Mouse (Mus musculus): Measurements from ENCODE around the gene 1700029H14Rik. TPM values are rescaled to one million over a fixed set of nuclear protein-coding genes. Genes with fewer than 3 reads are reported as not detected.
A peak's percentile ranks its signal among the peaks of the same experiment; 100 is the strongest.

1700029H14Rik gene
- polyA plus RNA-seq, 1 experiment from 2014 or later, result not detected

- Histone ChIP-seq H3K9ac (no peak overlapping the region), H3K27ac (ENCODE audit: low read depth) (no peak overlapping the region), H3K4me2 (no peak overlapping the region), H3K4me3 (ENCODE audit: low read depth, low read length) (no peak overlapping the region), H3K36me3 (ENCODE audit: insufficient read depth) (no peaks in the 10 kb centered on the region), H3K9me3 (ENCODE audit: low read depth, low read length) (no peaks in the 10 kb centered on the region), H3K4me1 (ENCODE audit: insufficient read depth) (peaks cover 13% of the 10 kb centered on the region), H3K27me3 (ENCODE audit: insufficient read depth, low read length) (no peaks in the 10 kb centered on the region)
- no peak for TF ChIP-seq CTCF (IDR thresholded peaks at IDR 0.05; ENCODE audit: low read depth)
- WGBS, result 69% methylated on average over 5 of the region's 5 CpGs
- DNase-seq (no peak), ATAC-seq (ENCODE audit: insufficient read depth) (no peak)
Observed at GRCm38 (mm10) chr8:13512016-13512415, 50.2 kb downstream of the 1700029H14Rik start.

- H3K36me3 ChIP-seq (ENCODE audit: insufficient read depth), result no peaks in the 10 kb centered on the region
- H3K4me1 ChIP-seq (ENCODE audit: insufficient read depth), result peaks cover 3% of the 10 kb centered on the region; the same call in 1 of the 2 replicates
- no peaks in the 10 kb centered on the region for H3K9me3 ChIP-seq (ENCODE audit: low read depth, low read length)
- H3K9ac ChIP-seq, result no peak overlapping the region
- WGBS, result 63% methylated on average over 3 of the region's 3 CpGs
- H3K27me3 ChIP-seq (ENCODE audit: insufficient read depth, low read length), result no peaks in the 10 kb centered on the region
- H3K27ac ChIP-seq (ENCODE audit: low read depth), result no peak overlapping the region
- H3K4me2 ChIP-seq, result no peak overlapping the region
- no peak for TF ChIP-seq CTCF (IDR thresholded peaks at IDR 0.05; ENCODE audit: low read depth)
- ATAC-seq (ENCODE audit: insufficient read depth), result peak; percentile 47; the same call in 1 of the 2 replicates
- no peak overlapping the region for H3K4me3 ChIP-seq (ENCODE audit: low read depth, low read length)
- no peak for DNase-seq
Observed at GRCm38 (mm10) chr8:13507284-13507937, 54.9 kb downstream of the 1700029H14Rik start.

GRCm38 (mm10) chr8:13506849-13507248, 55.4 kb downstream of the 1700029H14Rik start:
- Histone ChIP-seq H3K4me1 (ENCODE audit: insufficient read depth) (peaks cover 3% of the 10 kb centered on the region; the same call in 1 of the 2 replicates), H3K4me3 (ENCODE audit: low read depth, low read length) (no peak overlapping the region), H3K9me3 (ENCODE audit: low read depth, low read length) (no peaks in the 10 kb centered on the region), H3K36me3 (ENCODE audit: insufficient read depth) (no peaks in the 10 kb centered on the region), H3K27ac (ENCODE audit: low read depth) (no peak overlapping the region), H3K9ac (no peak overlapping the region), H3K4me2 (no peak overlapping the region), H3K27me3 (ENCODE audit: insufficient read depth, low read length) (no peaks in the 10 kb centered on the region)
- ATAC-seq (ENCODE audit: insufficient read depth) (peak; percentile 57), DNase-seq (peak; percentile 55)
- 35% methylated on average over 4 of the region's 4 CpGs for WGBS
- no peak for TF ChIP-seq CTCF (IDR thresholded peaks at IDR 0.05; ENCODE audit: low read depth)

GRCm38 (mm10) chr8:13504894-13505674, 57.2 kb downstream of the 1700029H14Rik start:
- H3K4me3 ChIP-seq (ENCODE audit: low read depth, low read length), result no peak overlapping the region
- no peak overlapping the region for H3K9ac ChIP-seq
- H3K36me3 ChIP-seq (ENCODE audit: insufficient read depth), result no peaks in the 10 kb centered on the region
- ATAC-seq (ENCODE audit: insufficient read depth) (no peak), DNase-seq (no peak)
- H3K27me3 ChIP-seq (ENCODE audit: insufficient read depth, low read length), result no peaks in the 10 kb centered on the region
- no peak for TF ChIP-seq CTCF (IDR thresholded peaks at IDR 0.05; ENCODE audit: low read depth)
- peaks cover 3% of the 10 kb centered on the region; the same call in 1 of the 2 replicates for H3K4me1 ChIP-seq (ENCODE audit: insufficient read depth)
- no peak overlapping the region for H3K4me2 ChIP-seq
- no peak overlapping the region for H3K27ac ChIP-seq (ENCODE audit: low read depth)
- no peaks in the 10 kb centered on the region for H3K9me3 ChIP-seq (ENCODE audit: low read depth, low read length)

GRCm38 (mm10) chr8:13503936-13504606, 58.2 kb downstream of the 1700029H14Rik start:
- no peak; the same call in 1 of the 2 replicates for TF ChIP-seq CTCF (IDR thresholded peaks at IDR 0.05; ENCODE audit: low read depth)
- no peak overlapping the region for H3K4me2 ChIP-seq
- no peaks in the 10 kb centered on the region for H3K27me3 ChIP-seq (ENCODE audit: insufficient read depth, low read length)
- no peaks in the 10 kb centered on the region for H3K9me3 ChIP-seq (ENCODE audit: low read depth, low read length)
- peaks cover 3% of the 10 kb centered on the region; the same call in 1 of the 2 replicates for H3K4me1 ChIP-seq (ENCODE audit: insufficient read depth)
- H3K27ac ChIP-seq (ENCODE audit: low read depth), result no peak overlapping the region
- ATAC-seq (ENCODE audit: insufficient read depth) (no peak), DNase-seq (no peak)
- no peak overlapping the region for H3K4me3 ChIP-seq (ENCODE audit: low read depth, low read length)
- H3K9ac ChIP-seq, result no peak overlapping the region
- H3K36me3 ChIP-seq (ENCODE audit: insufficient read depth), result no peaks in the 10 kb centered on the region
- 66% methylated on average over 8 of the region's 8 CpGs for WGBS

- Histone ChIP-seq H3K4me3 (ENCODE audit: low read depth, low read length) (no peak overlapping the region), H3K4me2 (no peak overlapping the region), H3K9me3 (ENCODE audit: low read depth, low read length) (no peaks in the 10 kb centered on the region), H3K27me3 (ENCODE audit: insufficient read depth, low read length) (no peaks in the 10 kb centered on the region), H3K27ac (ENCODE audit: low read depth) (no peak overlapping the region), H3K36me3 (ENCODE audit: insufficient read depth) (no peaks in the 10 kb centered on the region), H3K4me1 (ENCODE audit: insufficient read depth) (no peaks in the 10 kb centered on the region), H3K9ac (no peak overlapping the region)
- TF ChIP-seq CTCF (IDR thresholded peaks at IDR 0.05; ENCODE audit: low read depth), result no peak
- no peak for DNase-seq
- 80% methylated on average over 3 of the region's 3 CpGs for WGBS
- ATAC-seq (ENCODE audit: insufficient read depth), result no peak
Observed at GRCm38 (mm10) chr8:13501221-13501620, 61.0 kb downstream of the 1700029H14Rik start.

Other genes with a start within 250 kb of the 1700029H14Rik start
- 216 and 219 TPM in 2 replicates for gene Tfdp1, start 223.7 kb downstream of the 1700029H14Rik start, polyA plus RNA-seq (2014; fragmentation: Nextera tagmentation; extraction: Ambion mirVana)
- gene Atp4b, start 165.6 kb downstream of the 1700029H14Rik start, polyA plus RNA-seq (2014; fragmentation: Nextera tagmentation; extraction: Ambion mirVana), result not detected in 2 replicates
- gene Grk1, start 157.4 kb downstream of the 1700029H14Rik start, polyA plus RNA-seq (2014; fragmentation: Nextera tagmentation; extraction: Ambion mirVana), result not detected in 2 replicates
- 0.59 and 0.95 TPM in 2 replicates for gene Tmem255b, start 127.3 kb downstream of the 1700029H14Rik start, polyA plus RNA-seq (2014; fragmentation: Nextera tagmentation; extraction: Ambion mirVana)
- 43.5 and 47.1 TPM in 2 replicates for gene Gas6, start 68.0 kb downstream of the 1700029H14Rik start, polyA plus RNA-seq (2014; fragmentation: Nextera tagmentation; extraction: Ambion mirVana)
- 41.7 and 48.1 TPM in 2 replicates for gene Rasa3, start 115.1 kb upstream of the 1700029H14Rik start, polyA plus RNA-seq (2014; fragmentation: Nextera tagmentation; extraction: Ambion mirVana)
- 0.37 TPM in 1 of 2 replicates, not detected in the other for gene Cfap97d2, start 143.4 kb upstream of the 1700029H14Rik start, polyA plus RNA-seq (2014; fragmentation: Nextera tagmentation; extraction: Ambion mirVana)
- 260 and 265 TPM in 2 replicates for gene Cdc16, start 195.2 kb upstream of the 1700029H14Rik start, polyA plus RNA-seq (2014; fragmentation: Nextera tagmentation; extraction: Ambion mirVana)
- 50.4 and 51.7 TPM in 2 replicates for gene Upf3a, start 223.2 kb upstream of the 1700029H14Rik start, polyA plus RNA-seq (2014; fragmentation: Nextera tagmentation; extraction: Ambion mirVana)

All from lung, embryonic 14.5 days (tissue).